ENCODE assay signal across 8 mouse cellular contexts in the genomic region with DNA sequence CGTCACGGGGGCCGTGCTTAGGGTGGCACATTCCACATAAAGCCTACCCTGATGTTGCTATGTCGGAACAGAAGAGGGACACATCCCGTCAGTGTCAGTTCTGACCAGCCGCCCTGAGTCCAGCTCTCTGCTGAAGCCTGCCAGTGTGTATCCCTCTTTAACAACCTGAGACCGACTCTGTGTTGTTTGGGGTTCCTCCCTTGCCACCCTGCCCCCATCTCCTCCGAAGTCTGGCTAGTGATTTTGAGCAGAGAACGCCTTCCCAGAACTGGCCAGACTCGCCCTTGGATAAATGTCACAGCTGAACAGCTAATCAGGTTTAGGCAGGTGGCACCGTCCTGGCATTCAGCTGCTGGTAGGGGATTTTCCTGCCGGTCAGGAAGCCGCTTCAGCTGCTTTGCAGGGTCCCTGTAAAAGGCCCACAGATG. TPM values are rescaled to one million over a fixed set of nuclear protein-coding genes. Genes with fewer than 3 reads are reported as not detected.
A peak's percentile ranks its signal among the peaks of the same experiment; 100 is the strongest.
DNase-seq lines count a peak whose midpoint lies in the region; ATAC-seq and TF ChIP-seq lines count a peak whose summit lies in the region.

No protein-coding gene starts in this region.

- no peaks in the 10 kb centered on the region for H3K27me3 ChIP-seq in heart, adult 2 months (ENCODE audit: control insufficient read depth, insufficient read depth, low read length)
- H3K27me3 ChIP-seq in forebrain, embryonic 11.5 days (ENCODE audit: control insufficient read depth, insufficient read depth, low read length) = peaks cover 21% of the 10 kb centered on the region
- H3K27me3 ChIP-seq in intestine, postnatal 0 days (replicated peaks; ENCODE audit: control insufficient read depth, insufficient read depth, low read length) = no peaks in the 10 kb centered on the region
- H3K27me3 ChIP-seq in midbrain, embryonic 10.5 days (ENCODE audit: low read depth, poor library complexity, severe bottlenecking) = peaks cover 39% of the 10 kb centered on the region

- H3K27ac ChIP-seq in heart, adult 2 months = peak overlapping the region; percentile 98
- H3K27ac ChIP-seq in ES-E14 (ENCODE audit: insufficient read depth, low read depth, low read length, poor library complexity, severe bottlenecking) = no peak overlapping the region
- no peak overlapping the region for H3K27ac ChIP-seq in forebrain, embryonic 11.5 days (ENCODE audit: low read depth, low read length)
- H3K27ac ChIP-seq in intestine, postnatal 0 days (ENCODE audit: low read depth, low read length) = peak overlapping the region; percentile 41; the same call in 1 of the 2 replicates
- peak overlapping the region; percentile 86; the same call in 1 of the 2 replicates for H3K27ac ChIP-seq in midbrain, embryonic 10.5 days (replicated peaks)

- no peaks in the 10 kb centered on the region for H3K9me3 ChIP-seq in ES-E14 (ENCODE audit: control insufficient read depth, insufficient read depth, low read depth, low read length)
- H3K9me3 ChIP-seq in forebrain, embryonic 11.5 days (ENCODE audit: control insufficient read depth, low read length) = no peaks in the 10 kb centered on the region
- no peaks in the 10 kb centered on the region for H3K9me3 ChIP-seq in intestine, postnatal 0 days (ENCODE audit: control insufficient read depth)
- H3K9me3 ChIP-seq in midbrain, embryonic 10.5 days (replicated peaks) = no peaks in the 10 kb centered on the region

- in situ Hi-C loops in ES-E14 (cut with MboI; ENCODE audit: low sequenced_read_pairs in 2 of 2, unreplicated experiment in 2 of 2) = no loop called here

- peaks cover 4% of the 10 kb centered on the region for H3K36me3 ChIP-seq in heart, adult 2 months (ENCODE audit: control insufficient read depth, insufficient read depth, low read length)
- peaks cover 47% of the 10 kb centered on the region for H3K36me3 ChIP-seq in ES-E14 (ENCODE audit: control insufficient read depth, insufficient read depth, low read length, poor library complexity, severe bottlenecking)
- no peaks in the 10 kb centered on the region; the same call in 1 of the 2 replicates for H3K36me3 ChIP-seq in forebrain, embryonic 11.5 days (ENCODE audit: control insufficient read depth, insufficient read depth, low read length)
- H3K36me3 ChIP-seq in intestine, postnatal 0 days (ENCODE audit: control insufficient read depth, insufficient read depth) = peaks cover 15% of the 10 kb centered on the region
- peaks cover 43% of the 10 kb centered on the region for H3K36me3 ChIP-seq in midbrain, embryonic 10.5 days

- no peak; the same call in 1 of the 2 replicates for TF ChIP-seq EP300 in heart, adult 2 months (IDR thresholded peaks at IDR 0.05; ENCODE audit: insufficient read depth, low read depth, low read length)

- peak in 1 of 2 experiments; percentile 48 for DNase-seq in heart, adult 2 months
- DNase-seq in heart, adult 9 months (ENCODE audit: low spot score in 2 of 2) = no peak
- no peak for DNase-seq in ES-E14 (ENCODE audit: low read depth, low spot score)
- DNase-seq in forebrain, embryonic 11.5 days (ENCODE audit: low spot score) = no peak
- DNase-seq in midbrain, embryonic 10.5 days (ENCODE audit: low spot score) = no peak
- DNase-seq in layer of hippocampus, postnatal 14 days (ENCODE audit: low spot score in 2 of 2) = no peak
- no peak for DNase-seq in layer of hippocampus, postnatal 25 days (ENCODE audit: extremely low spot score in 1 of 2, low spot score in 1 of 2)

- peaks cover 3% of the 10 kb centered on the region; the same call in 1 of the 2 replicates for H3K79me2 ChIP-seq in heart, adult 2 months (replicated peaks; ENCODE audit: control insufficient read depth, insufficient read depth, low read length)

- 0 out of 2 replicates have a peak, but pooled peaks have one; percentile 23 for TF ChIP-seq POLR2A in heart, adult 2 months (IDR thresholded peaks at IDR 0.05; ENCODE audit: insufficient read depth, low read depth, low read length)

- ATAC-seq in forebrain, embryonic 11.5 days (replicated peaks; ENCODE audit: low FRiP score) = no peak
- ATAC-seq in intestine, postnatal 0 days = no peak

- intact Hi-C loops in heart, adult 2 months (cut with DNase I) = loop anchor here (1.0 kb wide), 1 partner anchor 16 kb away; no protein-coding TSS in a partner anchor

- peak overlapping the region; percentile 100 for H3K4me2 ChIP-seq in forebrain, embryonic 11.5 days (ENCODE audit: low read depth, low read length, severe bottlenecking)
- peak overlapping the region; percentile 100 for H3K4me2 ChIP-seq in intestine, postnatal 0 days (replicated peaks; ENCODE audit: low read depth)

- 12% methylated on average over 13 of the region's 13 CpGs for WGBS in heart, adult 2 months
- 4% methylated on average over 13 of the region's 13 CpGs for WGBS in forebrain, embryonic 11.5 days
- WGBS in intestine, postnatal 0 days = 15% methylated on average over 13 of the region's 13 CpGs
- 10% methylated on average over 13 of the region's 13 CpGs for WGBS in midbrain, embryonic 10.5 days

- H3K4me3 ChIP-seq in heart, adult 2 months = peak overlapping the region; percentile 88
- H3K4me3 ChIP-seq in ES-E14 (ENCODE audit: insufficient read depth in 1 of 2, low read depth in 1 of 2, low read length in 2 of 2, poor library complexity in 1 of 2, severe bottlenecking in 1 of 2) = peak overlapping the region; percentile 86 to 88
- H3K4me3 ChIP-seq in forebrain, embryonic 11.5 days (ENCODE audit: low read depth, low read length) = peak overlapping the region; percentile 67
- peak overlapping the region; percentile 72 for H3K4me3 ChIP-seq in intestine, postnatal 0 days (ENCODE audit: low read depth, low read length)
- peak overlapping the region; percentile 88 for H3K4me3 ChIP-seq in midbrain, embryonic 10.5 days

- peaks cover 17% of the 10 kb centered on the region for H3K4me1 ChIP-seq in heart, adult 2 months (ENCODE audit: control insufficient read depth, insufficient read depth, low read length)
- H3K4me1 ChIP-seq in ES-E14 (ENCODE audit: control insufficient read depth in 2 of 2, insufficient read depth in 2 of 2, low read length in 2 of 2, poor library complexity in 1 of 2) = peaks cover 0 to 20% of the 10 kb centered on the region in 2 experiments; a peak in 3 of 4 replicates
- peaks cover 28% of the 10 kb centered on the region for H3K4me1 ChIP-seq in forebrain, embryonic 11.5 days (replicated peaks; ENCODE audit: control insufficient read depth, insufficient read depth, low read length)
- H3K4me1 ChIP-seq in intestine, postnatal 0 days (replicated peaks; ENCODE audit: control insufficient read depth, insufficient read depth, low read length) = peaks cover 8% of the 10 kb centered on the region
- H3K4me1 ChIP-seq in midbrain, embryonic 10.5 days = peaks cover 56% of the 10 kb centered on the region

- TF ChIP-seq CTCF in heart, adult 2 months (IDR thresholded peaks at IDR 0.05) = no peak
- TF ChIP-seq CTCF in intestine, postnatal 0 days (IDR thresholded peaks at IDR 0.05; ENCODE audit: low read depth) = no peak

- H3K9ac ChIP-seq in heart, adult 2 months (ENCODE audit: low read depth, low read length) = peak overlapping the region; percentile 90
- H3K9ac ChIP-seq in ES-E14 (ENCODE audit: insufficient read depth, low read depth, low read length, poor library complexity, severe bottlenecking) = peak overlapping the region; percentile 80
- H3K9ac ChIP-seq in forebrain, embryonic 11.5 days (ENCODE audit: low read length) = peak overlapping the region; percentile 60
- peak overlapping the region; percentile 37 for H3K9ac ChIP-seq in intestine, postnatal 0 days (ENCODE audit: low read depth, low read length)

RNA-seq across cellular contexts. Expression of a gene that starts 2.1 kb away (rescaled TPM):
- 10 to 100 TPM; 69.9 to 93.5 TPM for total RNA-seq in heart, adult 2 months (2021)
- polyA plus RNA-seq in heart, adult 2 months (2012; rRNA removed) = 50.4 and 56.2 TPM in 2 replicates
- 19.7 and 21.0 TPM in 2 replicates for total RNA-seq in ES-E14 (2012; rRNA removed)
- 3.9 and 5.3 TPM in 2 replicates for polyA plus RNA-seq in forebrain, embryonic 11.5 days (2014; fragmentation: Nextera tagmentation; extraction: Ambion mirVana)
- polyA plus RNA-seq in intestine, postnatal 0 days (2015; fragmentation: Nextera tagmentation; extraction: Ambion mirVana) = 5.3 and 5.8 TPM in 2 replicates
- polyA plus RNA-seq in midbrain, embryonic 10.5 days (2016; fragmentation: Nextera tagmentation; extraction: Ambion mirVana) = 6.9 and 8.5 TPM in 2 replicates
- 10 to 100 TPM; 16.4 to 18.6 TPM for total RNA-seq in layer of hippocampus, postnatal 14 days (2021)
- 10 to 100 TPM; 19.1 to 20.7 TPM for total RNA-seq in layer of hippocampus, postnatal 25 days (2021)

RNA-seq across cellular contexts. Expression of a gene that starts 14.7 kb away (rescaled TPM):
- total RNA-seq in heart, adult 2 months (2021) = 1 to 10 TPM; 4.5 to 4.8 TPM
- 3.0 and 3.7 TPM in 2 replicates for polyA plus RNA-seq in heart, adult 2 months (2012; rRNA removed)
- 22.2 and 29.2 TPM in 2 replicates for total RNA-seq in ES-E14 (2012; rRNA removed)
- 27.0 and 28.6 TPM in 2 replicates for polyA plus RNA-seq in forebrain, embryonic 11.5 days (2014; fragmentation: Nextera tagmentation; extraction: Ambion mirVana)
- 10.6 and 11.0 TPM in 2 replicates for polyA plus RNA-seq in intestine, postnatal 0 days (2015; fragmentation: Nextera tagmentation; extraction: Ambion mirVana)
- polyA plus RNA-seq in midbrain, embryonic 10.5 days (2016; fragmentation: Nextera tagmentation; extraction: Ambion mirVana) = 23.9 and 30.4 TPM in 2 replicates
- total RNA-seq in layer of hippocampus, postnatal 14 days (2021) = 10 to 100 TPM; 11.8 to 13.3 TPM
- total RNA-seq in layer of hippocampus, postnatal 25 days (2021) = 10 to 100 TPM; 11.7 to 12.5 TPM

RNA-seq across cellular contexts. Expression of a gene that starts 16.8 kb away (rescaled TPM):
- 1 to 10 TPM; 4.3 to 5.6 TPM for total RNA-seq in heart, adult 2 months (2021)
- polyA plus RNA-seq in heart, adult 2 months (2012; rRNA removed) = 5.0 and 8.8 TPM in 2 replicates
- total RNA-seq in ES-E14 (2012; rRNA removed) = 18.7 and 31.7 TPM in 2 replicates
- polyA plus RNA-seq in forebrain, embryonic 11.5 days (2014; fragmentation: Nextera tagmentation; extraction: Ambion mirVana) = 20.7 and 26.7 TPM in 2 replicates
- polyA plus RNA-seq in intestine, postnatal 0 days (2015; fragmentation: Nextera tagmentation; extraction: Ambion mirVana) = 6.7 and 7.6 TPM in 2 replicates
- polyA plus RNA-seq in midbrain, embryonic 10.5 days (2016; fragmentation: Nextera tagmentation; extraction: Ambion mirVana) = 18.7 and 25.6 TPM in 2 replicates
- 10 to 100 TPM; 12.2 to 14.4 TPM for total RNA-seq in layer of hippocampus, postnatal 14 days (2021)
- 10 to 100 TPM; 11.0 to 15.8 TPM for total RNA-seq in layer of hippocampus, postnatal 25 days (2021)

RNA-seq across cellular contexts. Expression of a gene that starts 21.9 kb away (rescaled TPM):
- 10 to 100 TPM; 12.0 to 13.5 TPM for total RNA-seq in heart, adult 2 months (2021)
- 20.8 and 27.6 TPM in 2 replicates for polyA plus RNA-seq in heart, adult 2 months (2012; rRNA removed)
- total RNA-seq in ES-E14 (2012; rRNA removed) = 7.6 and 12.5 TPM in 2 replicates
- polyA plus RNA-seq in forebrain, embryonic 11.5 days (2014; fragmentation: Nextera tagmentation; extraction: Ambion mirVana) = 25.1 and 28.9 TPM in 2 replicates
- 15.4 and 16.6 TPM in 2 replicates for polyA plus RNA-seq in intestine, postnatal 0 days (2015; fragmentation: Nextera tagmentation; extraction: Ambion mirVana)
- 32.1 and 36.2 TPM in 2 replicates for polyA plus RNA-seq in midbrain, embryonic 10.5 days (2016; fragmentation: Nextera tagmentation; extraction: Ambion mirVana)
- total RNA-seq in layer of hippocampus, postnatal 14 days (2021) = 10 to 100 TPM; 18.9 to 22.0 TPM
- 10 to 100 TPM; 24.3 to 25.5 TPM for total RNA-seq in layer of hippocampus, postnatal 25 days (2021)

RNA-seq across cellular contexts. Expression of a gene that starts 27.6 kb away (rescaled TPM):
- total RNA-seq in heart, adult 2 months (2021) = under 1 TPM; 0.08 to 0.11 TPM
- 0.08 TPM in 1 of 2 replicates, not detected in the other for polyA plus RNA-seq in heart, adult 2 months (2012; rRNA removed)
- total RNA-seq in ES-E14 (2012; rRNA removed) = 1.9 and 3.0 TPM in 2 replicates
- 0.24 and 0.67 TPM in 2 replicates for polyA plus RNA-seq in forebrain, embryonic 11.5 days (2014; fragmentation: Nextera tagmentation; extraction: Ambion mirVana)
- polyA plus RNA-seq in intestine, postnatal 0 days (2015; fragmentation: Nextera tagmentation; extraction: Ambion mirVana) = 0.08 TPM in 1 of 2 replicates, not detected in the other
- 0.73 and 0.75 TPM in 2 replicates for polyA plus RNA-seq in midbrain, embryonic 10.5 days (2016; fragmentation: Nextera tagmentation; extraction: Ambion mirVana)
- under 1 TPM; 0.38 to 0.92 TPM for total RNA-seq in layer of hippocampus, postnatal 14 days (2021)
- under 1 TPM; 0.49 to 0.54 TPM for total RNA-seq in layer of hippocampus, postnatal 25 days (2021)

Comparison
In these comparisons a context has a peak if more than half of its experiments do, and no peak if none do; other contexts are left out.
1. H3K27ac ChIP-seq: peak in heart, adult 2 months (single experiment), intestine, postnatal 0 days (single experiment) and midbrain, embryonic 10.5 days (single experiment); none in ES-E14 (single experiment) and forebrain, embryonic 11.5 days (single experiment).
2. H3K9ac ChIP-seq: peak in every context shown above with its lines; median percentile 90 in heart, adult 2 months; 80 in ES-E14; 60 in forebrain, embryonic 11.5 days; 37 in intestine, postnatal 0 days.
3. Peak in every context shown above with its lines, with median percentiles within 50 percentile points of each other: H3K4me3 ChIP-seq.